Mouse (Mus musculus) C3H10T1/2 (cell line): ENCODE data around the gene Cyp2r1. TPM values are rescaled to one million over a fixed set of nuclear protein-coding genes. Genes with fewer than 3 reads are reported as not detected.

ENCODE experiments used
- polyA plus RNA-seq, 2 experiments: library from polyadenylated mRNA; unstranded; fragments of >200 nt; fragmentation: generic; extraction: Trizol; gene quantifications; one replicate each; pipeline ENCODE4 v1.2.1; 2012; ENCODE audit warnings: missing spikeins in 2 of 2

Gene Cyp2r1
- polyA plus RNA-seq: not detected

GRCm38 (mm10) chr7:114562531-114563241 is at the start of gene Cyp2r1:
Cyp2r1 (minus strand) TSS chr7:114562972.

Other genes starting within 250 kb of the Cyp2r1 start
- 1 to 10 TPM in 1 of 2 experiments, under 1 TPM in 1; 0.32 to 3.2 TPM for gene Pde3b, start 147.7 kb downstream of the Cyp2r1 start, polyA plus RNA-seq
- gene Calca, start 73.4 kb upstream of the Cyp2r1 start, polyA plus RNA-seq: under 1 TPM; 0.11 to 0.13 TPM
- 1 to 10 TPM in 1 of 2 experiments, under 1 TPM in 1; 0.12 to 1.4 TPM for gene Calcb, start 155.7 kb upstream of the Cyp2r1 start, polyA plus RNA-seq
- 1 to 10 TPM in 1 of 2 experiments, under 1 TPM in 1; 0.01 to 6.6 TPM for gene Insc, start 180.7 kb upstream of the Cyp2r1 start, polyA plus RNA-seq